Mouse (Mus musculus): ENCODE measurements around the gene Ap1m2. TPM values are rescaled to one million over a fixed set of nuclear protein-coding genes. Genes with fewer than 3 reads are reported as not detected.
A peak's percentile ranks its signal among the peaks of the same experiment; 100 is the strongest.

The Ap1m2 gene
- polyA plus RNA-seq, 1 experiment: not detected

- no peak for TF ChIP-seq USF1 (IDR thresholded peaks at IDR 0.05; ENCODE audit: low read depth)
- no peak for TF ChIP-seq FOSL1 (IDR thresholded peaks at IDR 0.05; ENCODE audit: insufficient read depth, low read length, poor library complexity, severe bottlenecking)
- no peak for TF ChIP-seq MYOD1 (IDR thresholded peaks at IDR 0.05; ENCODE audit: control insufficient read depth, insufficient read length, low read depth)
- TF ChIP-seq CEBPB (IDR thresholded peaks at IDR 0.05; ENCODE audit: low read depth): no peak
- no peak for TF ChIP-seq CTCF (IDR thresholded peaks at IDR 0.05; ENCODE audit: control insufficient read depth, insufficient read depth, insufficient read length)
- TF ChIP-seq MYOG (IDR thresholded peaks at IDR 0.05; ENCODE audit: control insufficient read depth, extremely low read depth, insufficient read length): no peak
- no peak for TF ChIP-seq MAX (IDR thresholded peaks at IDR 0.05)
- peak within 1 kb of the TSS; percentile 60 for H3K4me3 ChIP-seq (ENCODE audit: insufficient read depth, poor library complexity, severe bottlenecking)
- no peaks in the 10 kb centered on the region for H3K36me3 ChIP-seq (ENCODE audit: control insufficient read depth, insufficient read depth)
- H3K79me3 ChIP-seq (ENCODE audit: low read depth): peaks cover 27% of the 10 kb centered on the region
- no peaks in the 10 kb centered on the region for H3K27me3 ChIP-seq (ENCODE audit: control insufficient read depth, insufficient read depth, insufficient read length)
- H3K79me2 ChIP-seq (ENCODE audit: control insufficient read depth, insufficient read depth): peaks cover 36% of the 10 kb centered on the region
- peak within 1 kb of the TSS; percentile 86 for H3ac ChIP-seq (ENCODE audit: control insufficient read depth, insufficient read length, low read depth)
These were observed 20.9 kb downstream of the Ap1m2 start, which contains the start of gene Cdkn2d for GRCm38 (mm10) chr9:21291022-21291787. TSS of gene Cdkn2d (minus strand) at chr9:21291407.

- H3K27me3 ChIP-seq (ENCODE audit: control insufficient read depth, insufficient read depth, insufficient read length): no peaks in the 10 kb centered on the region
- TF ChIP-seq USF1 (IDR thresholded peaks at IDR 0.05; ENCODE audit: low read depth): no peak
- no peak for TF ChIP-seq CTCF (IDR thresholded peaks at IDR 0.05; ENCODE audit: control insufficient read depth, insufficient read depth, insufficient read length)
- TF ChIP-seq CEBPB (IDR thresholded peaks at IDR 0.05; ENCODE audit: low read depth): no peak
- no peak for TF ChIP-seq MYOD1 (IDR thresholded peaks at IDR 0.05; ENCODE audit: control insufficient read depth, insufficient read length, low read depth)
- TF ChIP-seq FOSL1 (IDR thresholded peaks at IDR 0.05; ENCODE audit: insufficient read depth, low read length, poor library complexity, severe bottlenecking): no peak
- TF ChIP-seq MYOG (IDR thresholded peaks at IDR 0.05; ENCODE audit: control insufficient read depth, extremely low read depth, insufficient read length): no peak
- no peak for TF ChIP-seq MAX (IDR thresholded peaks at IDR 0.05)
- H3K79me2 ChIP-seq (ENCODE audit: control insufficient read depth, insufficient read depth): peaks cover 42% of the 10 kb centered on the region
- peaks cover 31% of the 10 kb centered on the region for H3K79me3 ChIP-seq (ENCODE audit: low read depth)
- no peaks in the 10 kb centered on the region for H3K36me3 ChIP-seq (ENCODE audit: control insufficient read depth, insufficient read depth)
- H3K4me3 ChIP-seq (ENCODE audit: insufficient read depth, poor library complexity, severe bottlenecking): peak overlapping the region; percentile 60
- H3ac ChIP-seq (ENCODE audit: control insufficient read depth, insufficient read length, low read depth): peak overlapping the region; percentile 86
These were observed 21.5 kb downstream of the Ap1m2 start for GRCm38 (mm10) chr9:21290589-21290988.

GRCm38 (mm10) chr9:21289337-21289671, 22.8 kb downstream of the Ap1m2 start:
- H3K79me3 ChIP-seq (ENCODE audit: low read depth): peaks cover 31% of the 10 kb centered on the region
- H3ac ChIP-seq (ENCODE audit: control insufficient read depth, insufficient read length, low read depth): no peak overlapping the region
- TF ChIP-seq FOSL1 (IDR thresholded peaks at IDR 0.05; ENCODE audit: insufficient read depth, low read length, poor library complexity, severe bottlenecking) (no peak), MAX (IDR thresholded peaks at IDR 0.05) (no peak), MYOD1 (IDR thresholded peaks at IDR 0.05; ENCODE audit: control insufficient read depth, insufficient read length, low read depth) (no peak), CEBPB (IDR thresholded peaks at IDR 0.05; ENCODE audit: low read depth) (no peak), CTCF (IDR thresholded peaks at IDR 0.05; ENCODE audit: control insufficient read depth, insufficient read depth, insufficient read length) (no peak), USF1 (IDR thresholded peaks at IDR 0.05; ENCODE audit: low read depth) (no peak), MYOG (IDR thresholded peaks at IDR 0.05; ENCODE audit: control insufficient read depth, extremely low read depth, insufficient read length) (no peak)
- H3K27me3 ChIP-seq (ENCODE audit: control insufficient read depth, insufficient read depth, insufficient read length): no peaks in the 10 kb centered on the region
- no peak overlapping the region for H3K4me3 ChIP-seq (ENCODE audit: insufficient read depth, poor library complexity, severe bottlenecking)
- peaks cover 8% of the 10 kb centered on the region for H3K36me3 ChIP-seq (ENCODE audit: control insufficient read depth, insufficient read depth)
- H3K79me2 ChIP-seq (ENCODE audit: control insufficient read depth, insufficient read depth): peaks cover 50% of the 10 kb centered on the region

GRCm38 (mm10) chr9:21288404-21289336, 23.5 kb downstream of the Ap1m2 start:
- Histone ChIP-seq H3K79me3 (ENCODE audit: low read depth) (peaks cover 31% of the 10 kb centered on the region), H3ac (ENCODE audit: control insufficient read depth, insufficient read length, low read depth) (no peak overlapping the region), H3K36me3 (ENCODE audit: control insufficient read depth, insufficient read depth) (peaks cover 14% of the 10 kb centered on the region), H3K79me2 (ENCODE audit: control insufficient read depth, insufficient read depth) (peaks cover 50% of the 10 kb centered on the region), H3K27me3 (ENCODE audit: control insufficient read depth, insufficient read depth, insufficient read length) (no peaks in the 10 kb centered on the region), H3K4me3 (ENCODE audit: insufficient read depth, poor library complexity, severe bottlenecking) (no peak overlapping the region)
- TF ChIP-seq USF1 (IDR thresholded peaks at IDR 0.05; ENCODE audit: low read depth) (no peak), FOSL1 (IDR thresholded peaks at IDR 0.05; ENCODE audit: insufficient read depth, low read length, poor library complexity, severe bottlenecking) (no peak), MAX (IDR thresholded peaks at IDR 0.05) (no peak)

GRCm38 (mm10) chr9:21287571-21288402, 24.4 kb downstream of the Ap1m2 start, which contains the start of gene Kri1:
TSS of gene Kri1 (minus strand) at chr9:21287969.
- TF ChIP-seq MYOG (IDR thresholded peaks at IDR 0.05; ENCODE audit: control insufficient read depth, extremely low read depth, insufficient read length): no peak
- peak; percentile 59 for TF ChIP-seq MAX (IDR thresholded peaks at IDR 0.05)
- TF ChIP-seq MYOD1 (IDR thresholded peaks at IDR 0.05; ENCODE audit: control insufficient read depth, insufficient read length, low read depth): no peak
- TF ChIP-seq FOSL1 (IDR thresholded peaks at IDR 0.05; ENCODE audit: insufficient read depth, low read length, poor library complexity, severe bottlenecking): no peak
- no peaks in the 10 kb centered on the region for H3K27me3 ChIP-seq (ENCODE audit: control insufficient read depth, insufficient read depth, insufficient read length)
- peak within 1 kb of the TSS; percentile 86 for H3K4me3 ChIP-seq (ENCODE audit: insufficient read depth, poor library complexity, severe bottlenecking)
- H3K36me3 ChIP-seq (ENCODE audit: control insufficient read depth, insufficient read depth): peaks cover 19% of the 10 kb centered on the region
- peak within 1 kb of the TSS; percentile 80 for H3ac ChIP-seq (ENCODE audit: control insufficient read depth, insufficient read length, low read depth)
- H3K79me2 ChIP-seq (ENCODE audit: control insufficient read depth, insufficient read depth): peaks cover 50% of the 10 kb centered on the region
- peaks cover 31% of the 10 kb centered on the region for H3K79me3 ChIP-seq (ENCODE audit: low read depth)
